Mouse (Mus musculus) ES-Bruce4 (cell line): ENCODE data around the gene Vmn2r48. TPM values are rescaled to one million over a fixed set of nuclear protein-coding genes. Genes with fewer than 3 reads are reported as not detected.
"Not testable (repeated sequence)": the region's sequence is repeated elsewhere in the genome, so short reads cannot be mapped to it uniquely, and the experiment has no call there.

Source experiments
- H3K27ac ChIP-seq: 2 replicates; pipeline ENCODE4 v1.5.1; 2012; ENCODE audit warnings: low read length, inconsistent platforms; ENCODE audit not compliant: insufficient read depth
- H3K27me3 ChIP-seq: 2 replicates; pipeline ENCODE4 v1.6.1; 2012; ENCODE audit warnings: mild to moderate bottlenecking, low read length, inconsistent platforms; ENCODE audit not compliant: control insufficient read depth, poor library complexity, insufficient read depth, severe bottlenecking
- H3K36me3 ChIP-seq: 2 replicates; pipeline ENCODE4 v1.6.1; 2012; ENCODE audit warnings: inconsistent platforms, mild to moderate bottlenecking, low read length, moderate library complexity; ENCODE audit not compliant: control insufficient read depth, poor library complexity, insufficient read depth, severe bottlenecking
- H3K4me1 ChIP-seq: one replicate; pipeline ENCODE4 v1.8.1; 2011; ENCODE audit warnings: low read length; ENCODE audit not compliant: control insufficient read depth, insufficient read depth
- H3K4me3 ChIP-seq: 2 replicates; pipeline ENCODE4 v1.5.1; 2011; ENCODE audit warnings: low read depth, mild to moderate bottlenecking, low read length
- H3K9ac ChIP-seq: 2 replicates; pipeline ENCODE4 v1.6.1; 2012; ENCODE audit warnings: low read depth, mild to moderate bottlenecking, inconsistent platforms; ENCODE audit not compliant: poor library complexity, severe bottlenecking
- H3K9me3 ChIP-seq: replicated peaks from 2 replicates; pipeline ENCODE4 v1.6.1; 2012; ENCODE audit warnings: mild to moderate bottlenecking, low read length, inconsistent platforms; ENCODE audit not compliant: control insufficient read depth, poor library complexity, insufficient read depth, severe bottlenecking
- polyA plus RNA-seq: library from polyadenylated mRNA; stranded (reverse); fragments of >200 nt; gene quantifications from 2 replicates; pipeline ENCODE4 v1.2.4, GENCODE M21; 2011; ENCODE audit warnings: low read depth; ENCODE audit not compliant: missing spikeins, insufficient read depth, insufficient read length

Gene Vmn2r48
- not detected in 2 replicates for polyA plus RNA-seq

DNA sequence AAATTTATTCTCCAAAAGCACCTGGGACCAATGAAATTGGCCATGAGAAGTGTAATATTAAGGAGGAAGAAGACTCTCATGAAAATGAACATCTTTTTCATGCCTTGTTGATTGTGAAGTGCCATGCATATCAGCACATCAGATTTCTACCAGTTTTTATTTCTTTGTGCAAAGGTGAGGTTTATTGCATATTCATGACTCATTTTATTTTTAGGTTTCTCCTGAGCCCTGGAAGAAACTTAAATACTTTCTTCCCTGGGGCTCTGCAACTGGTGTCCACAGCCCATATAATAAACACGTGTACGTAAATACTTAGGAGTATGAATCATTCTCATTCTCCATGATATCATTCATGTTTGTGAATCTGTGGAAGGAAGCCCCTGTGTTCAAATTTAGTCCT, at the start of gene Vmn2r48:
Gene Vmn2r48, minus strand, starts transcription at position 101 of the 400 bp plus-strand sequence.
- not testable (repeated sequence) for H3K27me3 ChIP-seq, H3K4me3 ChIP-seq, H3K36me3 ChIP-seq, H3K27ac ChIP-seq, H3K4me1 ChIP-seq, H3K9me3 ChIP-seq, H3K9ac ChIP-seq

DNA sequence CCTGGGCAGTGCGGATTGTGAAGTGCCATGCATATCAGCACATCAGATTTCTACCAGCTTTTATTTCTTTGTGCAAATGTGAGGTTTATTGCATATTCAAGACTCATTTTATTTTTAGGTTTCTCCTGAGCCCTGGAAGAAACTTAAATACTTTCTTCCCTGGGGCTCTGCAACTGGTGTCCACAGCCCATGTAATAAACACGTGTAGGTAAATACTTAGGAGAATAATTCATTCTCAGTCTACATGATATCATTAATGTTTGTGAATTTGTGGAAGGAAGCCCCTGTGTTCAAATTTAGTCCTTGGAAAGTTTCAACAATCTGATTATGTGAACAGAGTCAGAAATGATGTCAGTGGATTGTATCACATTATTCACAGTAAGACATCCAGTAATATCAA, 38.8 kb upstream of the Vmn2r48 start, which contains the start of gene Vmn2r49:
Gene Vmn2r49, minus strand, starts transcription at position 101 of the 400 bp plus-strand sequence.
- H3K27me3 ChIP-seq, H3K9ac ChIP-seq, H3K9me3 ChIP-seq, H3K4me1 ChIP-seq, H3K27ac ChIP-seq, H3K36me3 ChIP-seq, H3K4me3 ChIP-seq: not testable (repeated sequence)

Other genes with a start within 250 kb of the Vmn2r48 start
- not detected in 2 replicates for gene Vmn2r46, start 183.0 kb downstream of the Vmn2r48 start, polyA plus RNA-seq
- gene Vmn2r47, start 112.3 kb downstream of the Vmn2r48 start, polyA plus RNA-seq: not detected in 2 replicates
- not detected in 2 replicates for gene Vmn2r49, start 38.7 kb upstream of the Vmn2r48 start, polyA plus RNA-seq
- gene Vmn2r50, start 99.7 kb upstream of the Vmn2r48 start, polyA plus RNA-seq: not detected in 2 replicates
- gene Vmn2r51, start 152.2 kb upstream of the Vmn2r48 start, polyA plus RNA-seq: not detected in 2 replicates
- gene Vmn2r52, start 223.0 kb upstream of the Vmn2r48 start, polyA plus RNA-seq: 0.07 and 0.11 TPM in 2 replicates